8 mouse cellular contexts compared by ENCODE assay signal in the genomic region with DNA sequence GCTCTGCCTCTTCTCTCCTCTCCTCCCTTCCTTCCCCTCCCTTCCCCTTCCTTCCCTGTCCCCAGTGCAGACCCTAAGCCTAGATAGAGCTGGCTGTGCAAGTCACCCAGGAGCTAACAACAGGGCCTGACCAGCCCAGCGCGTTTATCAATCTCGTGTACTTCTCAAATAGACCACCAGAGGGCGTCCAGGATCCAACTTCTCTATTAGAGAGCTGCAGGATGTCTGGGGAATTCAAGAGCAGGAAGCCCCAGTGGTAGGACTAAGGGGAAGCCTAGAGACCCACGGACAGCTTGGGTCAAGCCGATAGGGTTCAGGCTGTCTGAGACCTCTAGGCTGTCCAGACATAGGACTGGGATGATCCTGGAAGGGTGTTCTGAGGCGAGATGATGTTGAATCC. TPM values are rescaled to one million over a fixed set of nuclear protein-coding genes. Genes with fewer than 3 reads are reported as not detected.
DNase-seq lines count a peak whose midpoint lies in the region; ATAC-seq lines count a peak whose summit lies in the region.

No protein-coding gene starts in this region.

- intact Hi-C loops in heart, postnatal 14 days (cut with DNase I), result loop anchor here (1.0 kb wide), 1 partner anchor 20 kb away; no protein-coding TSS in a partner anchor

- peak; percentile 77 for ATAC-seq in megakaryocyte progenitor cell, adult 5-6 weeks (replicated peaks; ENCODE audit: poor library complexity)

- peak; percentile 82 for DNase-seq in gastrocnemius, adult 18-20 months (ENCODE audit: low spot score)
- DNase-seq in gastrocnemius, postnatal 25 days, result no peak
- DNase-seq in adrenal gland, postnatal 10 days, result peak; percentile 88
- DNase-seq in embryo, embryonic 9.5 days (ENCODE audit: extremely low spot score), result peak; percentile 82
- peak; percentile 68 to 87 for DNase-seq in heart, postnatal 14 days
- peak; percentile 70 to 87 for DNase-seq in layer of hippocampus, adult 8-10 months (ENCODE audit: low spot score in 2 of 2)
- peak; percentile 71 to 72 for DNase-seq in right cerebral cortex, postnatal 36 days (ENCODE audit: low spot score in 2 of 2)

RNA-seq across cellular contexts. Expression of gene Wnt10a, which starts 3.5 kb away (rescaled TPM):
- under 1 TPM; 0.11 to 0.14 TPM for total RNA-seq in gastrocnemius, adult 18-20 months (2021)
- not detected for total RNA-seq in gastrocnemius, postnatal 25 days (2021)
- under 1 TPM; 0.27 to 0.57 TPM for total RNA-seq in adrenal gland, postnatal 10 days (2021)
- not detected for total RNA-seq in heart, postnatal 14 days (2021)
- 1 to 10 TPM; 2.5 to 4.3 (median 3.3) TPM for total RNA-seq in layer of hippocampus, adult 8-10 months (2022)
- total RNA-seq in megakaryocyte progenitor cell, adult 5-6 weeks (2015), result not detected in 2 replicates
- total RNA-seq in megakaryocyte progenitor cell, adult 5-6 weeks (2017), result not detected in 2 replicates

RNA-seq across cellular contexts. Expression of gene Wnt6, which starts 16.2 kb away (rescaled TPM):
- total RNA-seq in gastrocnemius, adult 18-20 months (2021), result under 1 TPM; 0.45 to 0.50 TPM
- total RNA-seq in gastrocnemius, postnatal 25 days (2021), result under 1 TPM; 0.46 TPM
- total RNA-seq in adrenal gland, postnatal 10 days (2021), result 1 to 10 TPM; 2.6 to 4.2 TPM
- total RNA-seq in heart, postnatal 14 days (2021), result under 1 TPM; 0.17 to 0.67 TPM
- 1 to 10 TPM; 1.0 to 1.7 (median 1.4) TPM for total RNA-seq in layer of hippocampus, adult 8-10 months (2022)
- 0.07 and 0.17 TPM in 2 replicates for total RNA-seq in megakaryocyte progenitor cell, adult 5-6 weeks (2015)
- total RNA-seq in megakaryocyte progenitor cell, adult 5-6 weeks (2017), result 0.74 TPM in 1 of 2 replicates, not detected in the other

RNA-seq across cellular contexts. Expression of gene Prkag3, which starts 38.8 kb away (rescaled TPM):
- total RNA-seq in gastrocnemius, adult 18-20 months (2021), result 100 to 1,000 TPM in 1 of 2 experiments, 10 to 100 TPM in 1; 75.0 to 102 TPM
- 10 to 100 TPM; 54.4 to 93.4 TPM for total RNA-seq in gastrocnemius, postnatal 25 days (2021)
- total RNA-seq in adrenal gland, postnatal 10 days (2021), result 1 to 10 TPM in 1 of 2 experiments, under 1 TPM in 1; 0.69 to 1.1 TPM
- 1 to 10 TPM; 1.2 TPM for total RNA-seq in heart, postnatal 14 days (2021)
- total RNA-seq in layer of hippocampus, adult 8-10 months (2022), result under 1 TPM in 3 of 4 experiments, not detected in 1; 0.16 to 0.36 (median 0.19) TPM
- total RNA-seq in megakaryocyte progenitor cell, adult 5-6 weeks (2015), result not detected in 2 replicates
- not detected in 2 replicates for total RNA-seq in megakaryocyte progenitor cell, adult 5-6 weeks (2017)

Comparison
In these comparisons a context has a peak if more than half of its experiments do, and no peak if none do; other contexts are left out.
1. RNA of gene Prkag3, which starts 38.8 kb away (total RNA-seq): 75.0 to 102 TPM in gastrocnemius, adult 18-20 months and 54.4 to 93.4 TPM in gastrocnemius, postnatal 25 days; 1.2 TPM in heart, postnatal 14 days, 0.69 to 1.1 TPM in adrenal gland, postnatal 10 days, 0.16 to 0.36 TPM in layer of hippocampus, adult 8-10 months and not detected in megakaryocyte progenitor cell, adult 5-6 weeks; every median in the first group is over 10 times any median in the second.